Mouse (Mus musculus) ovary, postnatal 10 days (tissue): ENCODE data around the gene Tnni2.
A peak's percentile ranks its signal among the peaks of the same experiment; 100 is the strongest.

Source experiments
- DNase-seq: peaks from one replicate; pipeline ENCODE4 v3.0.0; 2022; ENCODE audit warnings: low spot score

Tnni2 gene

GRCm38 (mm10) chr7:142430160-142430678, 11.4 kb upstream of the Tnni2 start:
- no peak for DNase-seq

DNA sequence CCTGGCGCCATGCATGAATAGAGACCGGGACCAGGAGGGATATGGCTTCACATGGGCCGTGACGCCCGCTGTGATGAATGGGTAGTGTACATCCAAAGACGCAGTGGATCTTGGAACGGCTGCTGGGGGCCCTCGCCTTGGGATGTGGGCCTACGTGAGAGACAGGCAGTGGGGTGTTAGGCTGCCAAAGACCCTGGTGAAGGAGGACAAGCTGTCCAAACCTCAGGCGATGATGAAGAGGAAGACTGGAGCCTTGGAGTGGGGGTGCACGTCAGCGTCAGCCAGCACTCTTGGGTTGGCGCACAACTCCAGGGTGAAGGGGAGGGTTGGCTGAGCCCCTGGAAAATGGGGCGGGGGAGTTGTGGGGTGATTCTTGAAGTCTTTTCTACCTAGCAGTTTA, 10.5 kb upstream of the Tnni2 start:
- DNase-seq = no peak

- DNase-seq = no peak
These were observed 8.0 kb upstream of the Tnni2 start for GRCm38 (mm10) chr7:142433623-142434022.

DNA sequence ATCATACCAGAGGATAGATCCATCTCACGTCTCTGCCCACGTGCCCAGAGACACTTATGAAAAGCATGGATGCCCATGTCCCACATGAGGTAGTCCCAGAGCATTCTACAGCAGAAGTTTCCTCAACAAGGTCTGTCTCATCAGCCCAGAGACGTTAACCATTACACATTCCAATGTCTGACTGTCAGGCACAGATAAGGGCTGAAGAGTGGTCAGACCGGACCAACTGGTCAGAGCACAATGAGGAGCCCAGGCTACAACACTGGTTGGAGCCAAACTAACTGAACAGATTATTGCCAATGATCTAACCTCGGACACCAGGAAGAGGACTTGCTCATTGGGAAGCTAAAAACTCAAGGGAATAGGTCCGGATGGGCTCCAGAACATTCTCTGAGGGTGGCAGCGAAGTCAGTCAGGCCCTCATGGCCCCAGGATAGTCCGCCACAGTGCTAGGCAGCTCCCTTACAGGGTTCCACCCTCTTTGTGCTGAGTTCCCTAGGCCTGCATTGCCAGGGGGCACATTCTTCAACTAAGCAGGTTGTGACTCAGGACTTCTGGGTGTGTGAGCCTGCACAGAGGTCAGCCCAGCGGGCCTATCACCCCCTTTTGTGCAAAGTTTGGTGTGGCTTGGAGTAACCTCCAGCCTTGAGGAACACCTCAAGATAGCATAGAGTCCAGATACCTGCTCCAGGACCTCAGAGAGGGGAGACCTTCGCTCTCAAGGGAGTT, 7.3 kb upstream of the Tnni2 start, which contains the start of gene Syt8:
Gene Syt8 (plus strand): TSS at position 714 of the 729 bp plus-strand sequence.
- DNase-seq = no peak

DNA sequence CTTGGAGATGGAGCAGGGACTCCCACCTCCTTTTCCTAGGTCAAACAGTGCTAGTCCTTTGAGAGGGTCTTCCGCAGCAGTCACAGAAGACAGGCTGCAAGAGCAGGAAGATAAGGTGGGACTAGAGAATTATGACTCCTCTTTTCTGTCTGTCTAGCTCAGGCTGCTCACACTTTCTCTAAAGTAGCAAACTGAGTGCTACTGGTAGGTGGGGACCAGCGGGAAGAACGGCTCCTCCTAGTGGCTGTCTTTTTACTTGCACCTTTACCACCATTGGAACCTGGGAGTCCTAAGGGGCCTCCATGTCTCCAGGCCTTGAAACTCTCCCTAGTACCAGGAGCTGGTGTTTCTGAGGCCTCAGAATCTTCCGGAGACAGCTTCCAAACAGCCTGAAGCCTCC, 6.1 kb upstream of the Tnni2 start:
- no peak for DNase-seq

DNA sequence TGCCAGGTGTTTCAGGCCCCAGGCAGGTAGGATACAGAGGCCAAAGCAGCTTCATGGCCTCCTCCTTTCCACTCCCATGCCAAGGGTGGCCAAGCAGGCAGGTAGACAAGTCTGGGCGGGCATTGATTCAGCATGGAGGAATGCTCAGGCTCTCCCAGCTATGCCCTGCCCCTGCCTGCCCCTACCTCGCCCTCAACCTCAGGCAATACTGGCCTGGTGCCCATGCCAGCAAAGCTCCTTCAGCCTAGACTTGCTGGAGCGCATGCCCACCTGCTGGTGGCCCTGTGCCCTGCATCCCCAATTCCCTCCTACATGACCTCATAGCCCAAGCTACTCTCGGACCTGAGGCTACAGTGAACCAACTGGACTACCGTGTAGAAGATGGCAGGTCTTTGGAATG, 4.3 kb upstream of the Tnni2 start:
- no peak for DNase-seq

DNA sequence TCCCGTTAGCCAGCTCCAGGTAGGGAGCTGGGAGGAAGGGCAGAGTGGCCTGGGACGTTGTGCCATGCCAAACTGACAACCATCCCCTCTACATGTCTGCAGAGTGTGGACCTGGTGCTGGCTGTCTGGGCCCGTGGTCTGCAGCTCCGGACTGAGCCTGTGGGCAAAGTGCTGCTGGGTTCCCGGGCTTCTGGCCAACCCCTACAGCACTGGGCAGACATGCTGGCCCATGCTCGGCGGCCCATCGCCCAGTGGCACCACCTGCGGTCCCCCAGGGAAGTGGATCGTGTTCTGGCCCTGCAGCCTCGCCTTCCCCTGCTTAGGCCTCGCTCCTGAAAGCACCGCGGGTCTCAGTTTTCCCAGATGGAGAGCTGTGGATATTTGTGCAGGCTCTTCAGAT, 1.6 kb upstream of the Tnni2 start:
- no peak for DNase-seq

- DNase-seq = peak; percentile 33
These were observed 922 bp upstream of the Tnni2 start for GRCm38 (mm10) chr7:142440657-142441114.

- DNase-seq = no peak
These were observed 686 bp downstream of the Tnni2 start for GRCm38 (mm10) chr7:142442081-142442907.

GRCm38 (mm10) chr7:142442908-142443420, 1.4 kb downstream of the Tnni2 start:
- no peak for DNase-seq

DNA sequence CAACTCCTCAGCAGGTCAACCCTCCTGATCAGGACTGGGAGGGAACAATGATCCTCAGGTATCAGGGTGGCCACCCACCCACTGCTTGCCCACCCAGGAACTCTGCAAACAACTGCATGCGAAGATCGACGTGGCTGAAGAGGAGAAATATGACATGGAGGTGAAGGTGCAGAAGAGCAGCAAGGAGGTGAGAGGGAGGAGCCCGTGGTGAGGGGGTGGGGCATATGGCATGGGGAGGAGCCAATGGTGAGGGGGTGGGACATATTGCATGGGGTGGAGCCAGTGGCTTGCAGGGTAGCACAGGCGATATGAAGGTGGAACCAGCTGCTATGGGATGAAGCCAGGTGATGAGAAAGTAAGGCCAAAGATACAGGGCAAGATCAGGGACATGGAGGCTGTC, 1.9 kb downstream of the Tnni2 start:
- DNase-seq = no peak

- no peak for DNase-seq
These were observed 2.6 kb downstream of the Tnni2 start for GRCm38 (mm10) chr7:142444171-142444570.

DNA sequence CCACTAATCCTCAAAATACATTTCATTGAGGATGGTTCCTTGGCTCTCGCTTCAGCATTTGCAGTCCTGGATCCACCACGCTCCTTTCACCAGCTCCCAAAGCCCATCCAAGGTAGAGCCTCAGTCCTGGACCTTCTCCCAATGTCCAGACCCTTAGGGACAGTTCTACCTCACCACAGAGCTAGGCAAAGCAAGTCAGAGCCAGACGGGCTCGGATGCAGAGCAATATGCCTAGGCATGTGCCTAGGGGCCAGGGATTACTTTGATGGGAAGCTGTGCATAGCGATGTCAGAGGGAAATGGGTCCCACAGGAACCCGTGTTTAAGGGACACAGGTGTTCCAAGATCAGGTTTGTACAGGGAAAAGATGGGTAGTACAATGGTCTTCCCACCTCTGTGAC, 3.7 kb downstream of the Tnni2 start:
- DNase-seq = no peak

- DNase-seq = no peak
These were observed 4.7 kb downstream of the Tnni2 start for GRCm38 (mm10) chr7:142446264-142446663.

DNA sequence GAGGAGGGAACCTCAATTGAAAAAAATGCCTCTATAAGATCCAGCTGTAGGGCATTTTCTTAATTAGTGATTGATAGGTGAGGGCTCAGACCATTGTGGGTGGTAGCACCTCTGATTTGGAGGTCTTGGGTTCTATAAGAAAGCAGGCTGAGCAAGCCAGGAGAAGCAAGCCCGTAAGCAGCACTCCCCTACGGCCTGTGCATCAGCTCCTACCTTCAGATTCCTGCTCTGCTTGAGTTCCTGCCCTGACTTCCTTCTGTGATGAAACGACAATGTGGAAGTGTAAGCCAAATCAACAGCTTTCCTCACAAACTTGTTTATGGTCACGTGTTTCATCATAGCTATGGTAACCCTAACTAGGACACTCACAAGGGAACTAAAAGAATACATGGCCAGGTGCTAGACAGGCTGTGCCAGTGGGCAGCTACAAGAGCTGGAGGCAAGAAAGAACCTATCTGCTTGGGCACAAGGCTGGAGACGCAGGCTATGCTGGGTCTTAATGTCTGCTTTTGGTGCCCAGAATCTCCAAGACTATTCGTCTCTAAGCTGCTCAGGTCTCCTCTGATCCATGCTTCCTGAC, 7.5 kb downstream of the Tnni2 start:
- DNase-seq = no peak

DNA sequence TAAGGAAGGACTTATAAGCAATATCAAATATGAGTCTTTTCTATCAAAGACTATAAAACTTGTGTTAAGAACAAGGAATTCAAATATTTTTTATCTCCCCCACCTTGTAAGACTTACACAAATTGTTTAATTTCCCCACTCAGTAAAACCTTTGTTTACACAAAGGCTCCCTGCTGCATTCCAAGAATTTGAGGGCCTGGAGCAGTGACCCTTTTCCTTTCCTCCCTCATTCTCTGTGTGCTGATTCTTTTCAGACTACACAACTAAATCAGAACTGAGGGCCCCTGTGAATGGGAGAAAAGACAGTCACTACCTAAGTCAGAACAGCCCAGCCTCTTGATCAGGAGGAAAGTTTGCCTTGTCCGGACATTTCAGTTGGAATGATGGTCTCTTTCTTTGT, 13.1 kb downstream of the Tnni2 start:
- no peak for DNase-seq

DNA sequence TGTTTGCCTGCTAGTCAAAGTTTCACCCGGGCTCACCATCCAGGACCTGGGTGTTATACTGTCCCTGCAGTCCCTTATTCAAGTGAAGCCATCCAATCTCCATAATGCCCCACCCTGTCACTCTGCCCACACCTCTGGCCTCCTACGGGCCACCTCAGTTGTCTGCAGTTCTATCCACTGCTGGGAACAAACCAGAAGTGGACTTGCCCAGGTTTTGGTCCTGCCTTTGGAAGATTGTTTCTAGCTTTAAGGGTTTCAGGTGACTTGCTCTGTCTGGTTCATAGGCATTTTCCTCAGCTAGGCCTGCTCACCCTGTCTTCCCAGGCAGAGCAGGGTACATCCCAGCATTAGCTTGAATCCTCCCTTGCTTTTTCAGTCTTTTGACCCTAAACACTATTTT, 13.6 kb downstream of the Tnni2 start:
- DNase-seq = no peak

GRCm38 (mm10) chr7:142456806-142457205, 15.2 kb downstream of the Tnni2 start:
- DNase-seq = no peak

GRCm38 (mm10) chr7:142457227-142457811, 15.7 kb downstream of the Tnni2 start:
- no peak for DNase-seq

GRCm38 (mm10) chr7:142458026-142458425, 16.4 kb downstream of the Tnni2 start:
- DNase-seq = no peak

DNA sequence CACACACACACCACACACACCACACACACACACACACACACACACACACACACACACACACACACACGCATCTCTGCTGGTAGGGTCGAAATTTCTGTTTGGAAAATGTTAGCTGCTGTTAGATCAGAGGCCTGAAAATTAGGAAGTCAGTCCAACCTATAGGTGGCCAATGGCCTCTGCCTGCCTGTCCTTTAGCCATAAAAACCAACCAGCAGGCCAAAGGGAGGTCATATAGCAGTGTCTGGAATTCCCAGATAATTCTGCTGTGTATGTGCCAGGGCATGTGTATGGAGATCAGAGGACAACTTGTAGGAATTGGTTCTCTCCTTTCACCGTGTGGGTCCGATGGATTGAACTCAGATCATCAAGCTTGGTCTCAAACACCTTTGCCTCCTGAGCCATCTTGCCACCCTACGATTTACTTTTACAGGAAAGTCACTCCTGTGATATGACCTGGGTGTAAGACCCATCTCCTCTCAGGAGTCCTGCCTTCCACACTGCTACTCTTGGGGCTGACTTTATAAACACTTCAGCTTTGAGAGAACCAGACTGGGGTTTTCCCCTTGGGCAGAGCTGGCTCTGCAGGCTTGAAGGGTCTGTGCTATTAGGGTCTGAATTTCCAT, 17.2 kb downstream of the Tnni2 start:
- DNase-seq = no peak

DNA sequence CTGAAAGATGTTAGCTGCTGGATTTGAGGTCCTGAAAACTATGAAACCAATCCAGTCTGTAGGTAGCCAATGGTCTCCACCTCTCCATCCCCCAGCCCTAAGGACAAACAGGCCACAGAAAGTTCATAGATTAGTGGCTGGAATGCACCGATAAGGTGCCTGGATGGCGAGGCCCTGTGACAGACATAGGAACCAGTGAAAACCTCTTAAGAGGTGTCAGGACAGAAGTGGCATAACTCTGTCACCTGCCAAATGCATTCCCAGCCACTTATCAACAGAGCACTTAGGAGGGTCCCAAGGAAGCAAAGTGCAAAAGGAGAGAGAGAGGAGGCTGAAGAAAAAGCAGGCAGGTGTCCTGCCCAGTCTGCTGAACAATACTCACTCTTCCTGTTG, 17.7 kb downstream of the Tnni2 start:
- DNase-seq = no peak
